Mouse (Mus musculus): Measurements from ENCODE around the gene Surf4.

The Surf4 gene

DNA sequence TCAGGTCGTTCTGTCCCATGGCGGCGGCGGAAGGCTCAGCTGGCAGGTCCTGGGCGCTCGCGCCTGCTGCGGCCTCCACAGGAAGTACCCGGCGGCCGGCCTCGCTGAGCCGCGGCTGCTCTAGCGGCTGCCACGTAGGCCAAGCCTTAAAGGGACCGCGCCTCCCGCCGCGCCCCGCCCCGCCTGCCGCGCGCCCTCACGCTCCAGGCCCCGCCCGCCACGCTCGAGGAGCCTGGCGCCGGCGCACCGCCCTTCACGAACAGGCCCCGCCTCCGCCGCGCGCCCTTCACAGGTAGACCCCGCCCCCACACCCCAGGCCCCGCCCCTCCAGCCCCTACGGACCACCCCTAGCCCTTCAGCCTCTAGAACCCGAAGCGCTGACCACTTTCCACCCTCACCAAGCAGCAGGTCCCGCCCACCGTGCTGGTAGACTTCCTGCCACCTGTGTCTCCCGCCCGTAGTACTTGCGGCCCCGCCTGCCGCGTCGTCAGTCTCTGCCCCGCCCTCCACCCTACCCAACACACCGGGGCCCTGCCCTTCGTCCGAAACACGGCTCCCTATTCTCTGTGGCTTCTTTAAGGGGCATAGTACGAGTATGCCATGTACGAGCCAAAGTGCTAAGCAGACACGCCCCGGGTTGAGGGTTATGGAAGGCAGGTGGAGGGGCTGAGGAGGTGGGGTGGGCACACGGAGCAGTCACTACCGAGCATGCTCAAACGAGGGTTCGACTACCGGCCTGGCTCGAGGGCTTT is at the start of gene Surf4, which contains the start of gene Stkld1:
Surf4 (minus strand) TSS at position 625 of the 752 bp plus-strand sequence.
Stkld1 (plus strand) TSS at position 744 of the 752 bp plus-strand sequence.
- peak; percentile 86 to 88 for DNase-seq (ENCODE audit: low read depth in 2 of 2, low spot score in 2 of 2)

DNA sequence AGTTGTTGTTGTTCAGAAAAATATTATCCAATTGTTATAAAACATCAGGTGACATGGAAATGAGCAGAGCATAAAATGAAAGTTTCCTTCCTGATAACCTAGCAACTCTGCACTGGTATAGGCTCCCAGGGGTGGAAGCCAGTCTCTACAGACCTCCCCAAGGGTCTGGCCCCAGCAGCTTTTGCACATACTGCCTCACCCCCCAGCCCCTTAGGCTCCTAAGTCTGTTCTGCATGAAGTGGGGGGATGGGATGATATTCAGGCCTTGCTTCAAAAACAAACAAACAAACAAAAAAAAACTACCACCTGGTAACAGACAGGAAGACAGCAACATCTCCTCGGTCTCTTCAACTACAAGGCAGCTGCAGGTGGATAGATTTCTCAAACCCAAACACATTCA is 46.6 kb upstream of the Surf4 start:
- no peak for DNase-seq (ENCODE audit: low read depth in 2 of 2, low spot score in 2 of 2)

DNA sequence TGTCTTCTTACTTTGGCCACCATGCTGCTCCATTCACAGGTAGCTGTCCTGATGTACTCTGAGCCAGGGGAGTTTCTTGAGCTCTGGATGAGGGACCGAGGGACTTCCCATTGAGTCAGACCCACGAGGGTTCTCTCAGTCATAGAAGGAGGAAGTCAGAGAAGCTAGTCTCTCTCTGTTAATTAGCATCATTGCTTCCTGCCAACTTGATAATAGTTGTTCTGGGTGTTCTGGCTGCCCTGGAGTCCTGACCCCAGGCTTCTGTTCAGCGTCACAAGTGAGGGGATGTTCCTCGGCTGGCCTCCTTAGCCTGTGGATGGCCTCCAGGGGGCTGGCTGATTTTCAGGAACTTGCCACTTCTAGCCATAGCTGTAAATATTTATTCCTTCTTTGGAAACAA is 40.2 kb upstream of the Surf4 start:
- DNase-seq (ENCODE audit: low read depth in 2 of 2, low spot score in 2 of 2) = no peak

DNA sequence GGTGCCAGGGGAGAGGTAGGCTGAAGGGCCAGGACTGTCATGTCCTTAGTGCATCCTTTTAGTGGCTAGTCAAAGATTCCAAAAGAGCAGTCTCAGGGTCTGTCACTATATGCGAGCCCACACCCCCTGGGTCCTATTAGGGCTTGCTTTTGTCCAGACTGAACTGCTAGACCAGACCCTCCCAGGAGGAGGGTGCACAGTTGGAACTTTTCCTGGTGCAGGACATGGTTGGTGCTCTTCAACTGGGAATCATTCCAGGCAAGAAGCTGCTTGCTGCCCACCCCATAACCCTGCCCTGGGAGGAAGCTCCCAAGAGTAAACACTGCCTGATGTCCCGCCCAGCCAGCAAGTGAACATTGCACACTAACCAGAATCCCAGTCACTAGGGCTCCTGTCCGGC is 39.4 kb upstream of the Surf4 start, which contains the start of gene Adamts13:
Adamts13 (plus strand) TSS at position 301 of the 400 bp plus-strand sequence.
- DNase-seq (ENCODE audit: low read depth in 2 of 2, low spot score in 2 of 2) = no peak

DNA sequence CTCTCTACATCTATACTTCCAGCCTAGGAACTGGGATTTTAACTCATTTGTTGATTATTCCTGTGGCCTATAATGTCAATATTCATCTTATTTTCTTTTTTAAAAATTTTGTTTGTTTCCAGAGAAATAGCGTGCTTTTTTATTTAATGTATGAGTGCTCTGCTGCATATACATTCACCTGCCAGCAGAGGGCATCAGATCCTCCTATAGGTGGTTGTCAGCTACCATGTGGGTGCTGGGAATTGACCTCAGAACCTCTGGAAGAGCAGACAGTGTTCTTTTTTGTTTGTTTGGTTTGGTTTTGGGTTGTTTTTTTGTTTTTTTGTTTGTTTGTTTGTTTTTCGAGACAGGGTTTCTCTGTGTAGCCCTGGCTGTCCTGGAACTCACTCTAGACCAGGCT is 33.5 kb upstream of the Surf4 start:
- DNase-seq (ENCODE audit: low read depth in 2 of 2, low spot score in 2 of 2) = no peak

DNA sequence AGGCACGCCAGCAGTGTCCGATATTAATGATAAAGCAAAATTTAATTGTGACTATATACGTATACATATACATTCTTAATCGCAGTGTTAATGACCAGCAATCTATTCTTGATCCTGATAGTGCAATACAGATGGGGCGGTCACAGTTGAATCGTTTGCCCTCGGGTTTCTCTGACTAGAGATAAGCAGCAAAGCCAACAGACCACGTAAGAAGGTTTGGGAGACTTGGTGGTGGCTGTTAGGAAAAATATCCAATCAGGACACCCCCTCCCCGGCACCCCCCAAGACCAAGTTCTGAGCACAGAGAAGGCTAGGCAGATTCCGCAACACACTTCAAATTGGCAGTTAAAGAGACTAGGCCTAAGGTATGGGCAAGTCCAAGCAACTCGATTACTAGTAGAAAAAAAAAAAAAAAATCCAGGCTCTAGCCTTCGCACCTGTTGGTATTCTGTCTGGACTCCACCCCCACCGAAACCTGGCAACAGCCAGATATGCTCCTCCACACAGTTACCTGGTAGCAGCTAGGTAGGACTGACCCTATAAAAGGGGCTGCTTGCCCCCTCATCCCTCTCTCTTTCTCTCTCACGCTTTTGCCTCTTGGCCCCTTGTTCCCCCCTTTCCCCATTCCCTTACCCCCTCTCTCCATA is 31.1 kb upstream of the Surf4 start:
- no peak for DNase-seq (ENCODE audit: low read depth in 2 of 2, low spot score in 2 of 2)

DNA sequence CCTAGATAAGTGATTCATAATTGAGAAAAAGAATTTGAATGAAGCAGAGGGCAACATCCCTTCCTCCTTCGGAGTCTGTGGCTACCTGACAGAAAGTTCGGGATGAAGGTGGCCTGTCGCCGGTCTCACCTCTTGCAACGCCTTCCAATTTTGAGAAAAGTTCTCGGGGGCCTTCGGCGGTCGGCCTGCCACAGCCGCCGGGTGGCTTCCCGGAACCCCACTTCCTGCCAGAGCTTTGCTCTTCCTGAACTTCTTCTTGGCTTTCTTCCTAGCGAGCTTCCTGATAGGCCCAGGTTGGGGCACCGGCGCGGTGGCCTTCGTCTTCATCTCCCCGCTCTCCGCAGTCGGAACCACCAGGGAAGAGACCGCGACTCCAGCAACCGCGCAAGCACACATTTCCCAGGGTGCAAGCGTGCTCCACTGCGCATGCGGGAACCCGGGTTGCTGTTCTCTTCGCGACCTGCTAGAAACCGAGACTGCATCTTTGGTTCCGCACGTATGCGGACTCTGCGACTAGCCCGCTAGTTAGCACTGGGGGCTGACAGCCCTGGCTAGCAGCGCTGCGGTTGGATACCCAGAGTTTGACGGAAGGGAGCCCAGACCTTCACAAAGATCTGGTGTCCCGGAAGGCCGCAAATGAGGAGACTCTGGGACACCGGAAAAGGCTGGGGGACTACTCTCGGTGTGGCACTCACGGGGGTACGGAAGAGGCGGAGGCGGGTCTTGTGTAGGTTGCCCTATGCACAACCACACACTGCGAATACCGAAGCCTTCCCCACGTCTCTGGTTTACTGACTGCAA is 30.4 kb upstream of the Surf4 start, which contains the start of gene Rexo4:
Rexo4 (minus strand) TSS at position 464 of the 801 bp plus-strand sequence.
- peak; percentile 89 to 92 for DNase-seq (ENCODE audit: low read depth in 2 of 2, low spot score in 2 of 2)

DNA sequence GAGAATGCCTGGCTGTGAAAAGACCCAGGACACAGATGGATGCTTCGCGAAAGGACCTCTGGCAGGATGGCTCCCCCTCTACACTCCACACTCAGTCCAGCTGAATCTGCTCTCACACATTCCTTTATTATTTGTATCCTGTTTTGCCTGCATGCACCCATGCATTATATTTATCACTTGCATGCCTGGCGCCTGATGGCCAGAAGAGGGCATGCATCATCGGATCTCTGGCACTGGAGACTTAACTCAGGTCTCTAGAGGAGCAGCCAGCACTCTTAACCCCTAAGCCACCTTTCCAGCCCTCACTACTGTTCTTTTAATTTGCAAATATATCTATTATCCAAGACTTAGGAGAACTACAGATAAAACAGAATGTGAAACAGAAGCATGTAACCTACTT is 27.0 kb upstream of the Surf4 start:
- DNase-seq (ENCODE audit: low read depth in 2 of 2, low spot score in 2 of 2) = no peak

DNA sequence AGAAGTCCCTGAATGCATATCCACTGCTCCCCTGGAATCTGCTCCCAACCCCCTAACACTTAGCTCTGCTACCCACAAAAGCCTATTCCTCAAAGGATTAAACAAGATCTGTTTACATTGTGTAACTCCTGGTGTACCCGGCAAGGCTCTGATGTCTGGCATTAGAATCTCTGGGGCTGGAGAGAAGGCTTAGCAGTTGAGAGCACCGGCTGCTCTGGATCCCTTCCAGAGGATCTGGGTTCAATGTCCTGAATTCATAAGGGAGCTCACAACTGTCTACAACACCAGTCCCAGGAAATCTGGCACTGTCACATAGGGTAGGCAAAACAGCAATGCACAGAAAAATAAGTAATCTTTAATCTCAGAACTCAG is 23.7 kb upstream of the Surf4 start:
- DNase-seq (ENCODE audit: low read depth in 2 of 2, low spot score in 2 of 2) = no peak

DNA sequence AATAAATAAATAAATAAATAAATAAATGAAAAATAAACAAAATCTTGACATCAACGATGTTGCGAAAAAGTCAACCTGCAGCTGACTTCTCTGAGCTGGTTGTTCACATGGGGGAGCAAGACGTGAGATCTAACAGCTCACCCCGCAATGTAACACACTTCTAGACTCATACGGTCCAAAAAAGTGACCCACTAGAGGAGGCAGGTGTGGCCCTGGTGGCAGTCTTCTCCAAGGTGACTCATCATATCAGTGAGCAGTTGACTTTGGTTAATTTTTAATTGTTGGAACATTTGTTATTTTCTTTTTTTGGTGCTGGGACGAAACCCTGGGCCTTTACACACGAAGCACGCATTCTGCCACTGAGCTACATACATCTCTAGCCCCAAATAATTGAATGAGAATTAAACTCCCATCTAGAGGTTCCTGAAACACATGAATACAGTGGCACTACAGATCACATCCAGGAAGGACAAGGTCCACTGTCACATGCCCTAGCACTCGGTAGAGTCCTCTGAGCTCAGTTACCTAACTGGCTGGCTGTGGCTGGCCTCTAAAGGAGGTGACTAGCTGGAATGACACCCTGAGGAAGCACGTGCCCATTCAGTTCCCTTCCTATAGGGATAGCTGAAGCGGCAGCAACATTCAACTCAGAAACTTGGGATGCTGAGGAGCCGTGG is 23.2 kb upstream of the Surf4 start:
- no peak for DNase-seq (ENCODE audit: low read depth in 2 of 2, low spot score in 2 of 2)

DNA sequence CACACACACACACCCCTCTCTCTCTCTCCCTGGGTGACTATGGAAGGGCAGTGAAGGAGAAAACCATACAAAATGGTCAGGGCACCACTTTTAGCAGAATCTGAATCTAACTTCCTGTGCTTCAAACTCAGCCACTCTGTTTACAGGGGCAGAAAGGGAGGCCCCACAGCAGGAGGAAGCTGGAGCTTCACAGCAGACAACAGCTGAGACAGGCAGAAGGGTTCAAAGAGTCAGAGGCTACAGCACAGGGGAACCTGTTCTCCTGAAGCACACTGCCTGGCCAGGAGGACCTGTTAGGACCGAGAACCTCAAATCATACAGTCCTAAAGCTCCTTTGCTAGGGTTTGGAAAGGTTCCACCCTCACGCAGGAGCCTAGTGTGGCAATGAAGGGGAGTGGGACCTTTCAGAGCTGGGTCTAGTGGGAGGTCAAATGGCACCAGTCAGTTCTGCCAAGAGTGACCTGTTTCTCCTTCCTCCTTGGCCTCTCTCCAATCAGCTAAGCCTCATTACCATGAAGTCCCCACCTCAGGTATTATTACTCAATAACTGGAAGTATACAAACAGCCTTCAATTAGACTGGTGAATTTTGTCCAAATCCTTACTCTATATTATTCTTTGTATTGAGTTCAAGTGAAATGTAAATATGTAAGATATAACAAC is 21.1 kb upstream of the Surf4 start:
- DNase-seq (ENCODE audit: low read depth in 2 of 2, low spot score in 2 of 2) = no peak

DNA sequence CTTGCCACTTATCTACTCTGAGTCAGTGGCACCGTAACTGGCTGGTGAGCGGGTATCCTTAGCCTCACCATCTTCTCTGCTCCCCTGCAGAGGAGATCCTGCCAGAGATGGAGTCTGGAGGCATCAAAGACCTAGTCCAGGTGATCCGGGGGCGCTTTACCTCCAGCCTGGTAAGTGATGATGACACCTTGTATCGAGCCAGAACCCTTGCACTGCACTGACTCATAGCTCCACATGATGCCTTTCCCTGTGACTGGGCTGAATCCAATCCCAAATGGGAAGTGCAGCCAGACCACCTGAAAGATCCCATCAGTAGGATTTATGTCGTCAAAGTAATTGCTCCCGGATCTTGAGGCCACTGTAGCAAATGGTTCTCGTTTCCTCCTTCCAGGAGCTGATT is 19.1 kb upstream of the Surf4 start:
- no peak for DNase-seq (ENCODE audit: low read depth in 2 of 2, low spot score in 2 of 2)

DNA sequence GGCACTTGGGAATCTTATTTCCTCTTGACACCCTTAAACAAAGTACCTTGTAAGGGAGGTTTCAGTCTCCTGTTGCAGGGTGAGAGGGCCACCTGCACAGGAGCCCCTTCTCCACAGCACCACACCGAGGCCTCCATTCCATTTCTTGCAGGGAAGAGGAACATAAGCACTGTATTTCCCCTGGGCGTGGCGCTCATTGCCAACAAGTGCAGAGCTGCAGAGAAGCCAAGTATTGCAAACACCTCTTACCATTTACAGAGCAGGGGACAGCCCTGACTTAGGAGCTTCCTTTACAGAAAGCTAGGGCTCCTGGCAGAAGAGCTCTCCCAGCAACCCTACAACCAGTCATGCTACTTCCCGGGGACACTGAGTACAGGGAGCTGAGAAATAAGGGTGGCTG is 18.5 kb upstream of the Surf4 start:
- no peak for DNase-seq (ENCODE audit: low read depth in 2 of 2, low spot score in 2 of 2)

DNA sequence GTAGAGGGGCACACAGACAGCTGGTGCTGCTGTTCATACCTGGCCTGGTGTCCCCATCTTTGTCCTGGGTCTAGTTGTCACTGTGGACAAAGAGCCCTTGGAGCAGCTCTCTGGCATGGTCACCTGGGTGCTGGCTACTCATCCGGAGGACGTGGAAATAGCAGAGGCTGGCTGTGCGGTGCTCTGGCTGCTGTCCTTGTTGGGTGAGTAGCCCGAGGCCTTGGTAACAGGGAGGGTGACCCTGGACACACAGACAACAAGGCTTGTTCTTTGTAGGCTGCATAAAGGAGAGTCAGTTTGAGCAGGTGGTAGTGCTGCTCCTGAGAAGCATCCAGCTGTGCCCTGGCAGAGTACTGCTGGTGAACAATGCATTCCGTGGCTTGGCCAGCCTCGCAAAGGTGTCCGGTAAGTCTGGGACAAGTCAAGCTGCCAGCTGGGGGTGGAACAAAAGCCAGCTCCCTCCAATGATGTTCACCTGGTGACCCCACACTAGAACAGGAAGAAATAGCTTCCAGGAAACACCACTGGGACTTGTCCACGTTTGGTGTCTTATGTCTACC is 17.7 kb upstream of the Surf4 start:
- DNase-seq (ENCODE audit: low read depth in 2 of 2, low spot score in 2 of 2) = no peak

DNA sequence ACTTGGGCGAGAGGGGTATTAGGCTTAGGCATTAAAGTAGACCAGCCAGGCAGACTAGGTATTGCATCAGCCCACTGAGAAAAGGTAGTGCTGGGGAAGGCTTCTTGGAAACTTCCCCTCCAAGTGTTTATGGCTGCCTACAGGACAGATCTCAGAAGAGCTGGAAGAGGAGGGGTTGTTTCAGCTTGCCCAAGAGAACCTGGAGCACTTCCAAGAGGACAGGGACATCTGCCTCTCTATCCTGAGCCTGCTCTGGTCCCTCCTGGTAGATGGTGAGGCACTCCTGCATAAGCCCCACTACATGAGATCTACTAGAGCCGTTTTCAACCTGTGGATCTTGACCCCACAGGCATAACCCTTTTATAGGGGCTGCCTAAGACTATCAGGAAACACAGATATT is 16.7 kb upstream of the Surf4 start:
- DNase-seq (ENCODE audit: low read depth in 2 of 2, low spot score in 2 of 2) = no peak

DNA sequence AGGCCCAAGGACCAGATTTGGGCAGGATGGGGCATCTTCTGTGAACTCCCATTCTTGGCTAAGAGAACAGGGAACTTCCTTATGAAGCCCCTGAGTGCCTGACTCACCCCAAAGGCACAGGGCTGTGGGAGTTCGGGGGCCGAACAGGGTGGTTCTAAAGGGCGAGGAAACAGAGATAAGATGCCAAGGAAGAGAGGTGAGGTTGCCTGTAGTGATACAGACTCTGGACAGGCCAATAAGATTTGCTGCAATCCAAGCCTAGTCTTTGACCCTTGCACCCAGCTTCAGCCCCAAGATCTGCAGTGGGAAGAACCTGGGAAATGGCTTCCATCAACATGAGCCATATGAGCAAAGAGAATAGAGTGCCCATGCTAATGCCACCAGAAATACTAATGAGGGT is 9.5 kb upstream of the Surf4 start:
- no peak for DNase-seq (ENCODE audit: low read depth in 2 of 2, low spot score in 2 of 2)

DNA sequence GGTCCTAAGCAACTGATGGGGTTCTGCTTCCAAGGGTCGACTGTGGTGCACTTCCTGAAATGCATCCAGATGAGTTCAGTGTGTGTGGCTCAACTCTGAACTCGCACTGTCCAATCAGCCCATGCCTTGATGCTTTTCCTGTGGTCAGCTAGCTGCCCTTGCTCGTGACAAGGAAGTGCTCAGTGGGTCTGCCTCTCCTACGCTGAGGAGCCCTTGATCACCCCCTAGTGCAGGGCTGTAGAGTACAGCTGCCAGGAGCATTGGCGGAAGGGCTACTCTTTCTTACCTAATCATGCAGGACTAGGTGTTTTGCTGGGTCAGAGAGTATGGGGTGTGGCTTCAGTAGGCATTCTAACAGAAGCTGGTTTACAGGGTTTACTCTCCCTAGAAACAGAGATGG is 7.8 kb upstream of the Surf4 start:
- no peak for DNase-seq (ENCODE audit: low read depth in 2 of 2, low spot score in 2 of 2)

DNA sequence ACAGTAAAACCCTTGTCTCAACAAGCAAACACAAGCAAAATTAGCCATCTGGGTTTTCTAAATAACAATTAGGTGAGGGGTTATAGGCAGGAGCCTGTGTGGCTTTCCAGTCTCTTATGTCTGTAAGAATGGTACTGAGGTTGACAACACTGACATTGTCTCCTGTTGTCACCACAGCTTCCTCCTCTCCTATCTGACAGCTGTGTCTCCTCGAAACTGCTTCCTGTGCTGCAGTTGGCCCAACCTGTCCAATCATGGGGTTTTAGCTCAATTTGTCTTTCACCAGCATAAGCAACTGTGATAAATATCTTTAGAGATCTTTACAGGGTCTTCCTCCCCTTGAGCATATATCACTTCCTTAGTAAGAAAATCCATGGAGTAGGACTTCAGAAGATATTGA is 2.7 kb upstream of the Surf4 start:
- DNase-seq (ENCODE audit: low read depth in 2 of 2, low spot score in 2 of 2) = no peak

DNA sequence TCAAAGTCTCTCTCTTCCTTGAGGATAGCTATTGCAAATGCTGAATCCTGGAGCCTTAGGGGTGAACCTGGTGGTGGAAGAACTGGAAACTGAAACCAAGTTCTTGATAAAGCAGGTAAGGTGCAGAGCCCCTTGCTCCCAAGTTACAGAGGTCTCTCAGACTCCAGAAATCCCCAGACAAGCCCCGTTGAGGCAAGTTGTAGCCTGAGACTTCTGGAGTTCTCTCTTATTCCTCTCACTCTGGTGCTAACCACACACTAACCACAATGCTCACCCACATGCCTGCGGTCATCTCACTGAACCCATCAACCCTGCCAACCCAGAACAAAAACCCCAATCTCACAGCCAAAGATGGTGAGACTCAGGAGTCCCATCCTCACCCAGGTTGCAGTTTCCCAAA is 1.6 kb upstream of the Surf4 start:
- DNase-seq (ENCODE audit: low read depth in 2 of 2, low spot score in 2 of 2) = peak in 1 of 2 experiments; percentile 23

Data from CD8-positive naive resting alpha-beta T cell, adult 2 months (primary cell).